Mouse (Mus musculus): Measurements from ENCODE around the gene Olfr566. TPM values are rescaled to one million over a fixed set of nuclear protein-coding genes. Genes with fewer than 3 reads are reported as not detected.

The Olfr566 gene
- not detected in 2 replicates for polyA plus RNA-seq (2015; fragmentation: Nextera tagmentation; extraction: Ambion mirVana)

DNA sequence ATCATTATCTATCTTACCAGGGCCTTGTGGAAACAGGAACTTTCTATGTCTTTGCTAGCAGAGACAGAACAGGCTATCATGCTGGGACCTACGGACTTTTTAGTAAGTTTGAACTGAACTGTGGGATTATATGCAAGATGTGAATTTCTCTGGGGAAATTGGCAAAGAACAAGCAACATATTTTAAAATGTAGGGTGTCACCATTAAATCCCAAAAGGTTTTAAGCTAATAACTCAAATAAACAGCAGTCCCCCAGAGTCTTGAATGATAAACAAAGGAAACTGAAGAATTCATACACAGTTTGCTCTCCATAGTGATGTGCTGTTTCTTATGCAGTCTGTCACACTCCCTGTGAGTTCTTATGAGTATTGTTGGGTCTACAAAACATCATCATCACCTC lies at the start of gene Olfr566:
Gene Olfr566, minus strand, starts transcription at position 101 of the 400 bp plus-strand sequence.
- H3K27me3 ChIP-seq (ENCODE audit: control insufficient read depth, insufficient read depth, low read depth, low read length): no peaks in the 10 kb centered on the region
- no peak within 1 kb of the TSS for H3K4me2 ChIP-seq (ENCODE audit: low read length)
- H3K9ac ChIP-seq (ENCODE audit: low read depth, low read length): no peak within 1 kb of the TSS
- 89% methylated on average over 1 of the region's 1 CpGs for WGBS
- H3K4me3 ChIP-seq (ENCODE audit: low read depth, low read length): no peak within 1 kb of the TSS
- no peak within 1 kb of the TSS for H3K27ac ChIP-seq (ENCODE audit: low read length)
- H3K36me3 ChIP-seq (ENCODE audit: control insufficient read depth, insufficient read depth, low read length): no peaks in the 10 kb centered on the region
- no peaks in the 10 kb centered on the region for H3K4me1 ChIP-seq (ENCODE audit: control insufficient read depth, insufficient read depth, low read length)
- H3K9me3 ChIP-seq (replicated peaks; ENCODE audit: control insufficient read depth, low read length, poor library complexity, severe bottlenecking): no peaks in the 10 kb centered on the region
- no peak for ATAC-seq

DNA sequence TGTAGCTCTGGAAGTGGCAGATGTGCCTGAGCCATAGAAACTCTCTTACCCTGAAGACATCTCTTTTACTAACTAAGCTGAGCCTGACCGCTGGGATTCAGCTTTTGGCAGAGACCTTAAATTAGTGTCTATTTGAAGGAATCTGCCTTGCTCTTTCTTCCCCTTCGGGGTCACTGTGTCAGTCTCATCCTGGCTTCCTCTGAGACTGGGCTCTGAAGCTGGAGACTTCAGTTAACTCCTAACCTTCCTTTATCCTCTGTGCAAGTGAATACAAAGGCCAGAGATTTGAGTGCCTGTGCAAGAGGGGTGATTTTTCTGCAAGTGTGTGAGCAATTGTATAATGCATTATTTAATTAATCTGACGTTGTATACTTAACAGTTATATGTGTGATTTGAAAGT lies 32.2 kb upstream of the Olfr566 start, which contains the start of gene Olfr569:
Gene Olfr569, minus strand, starts transcription at position 101 of the 400 bp plus-strand sequence.
- no peaks in the 10 kb centered on the region for H3K36me3 ChIP-seq (ENCODE audit: control insufficient read depth, insufficient read depth, low read length)
- H3K9ac ChIP-seq (ENCODE audit: low read depth, low read length): no peak within 1 kb of the TSS
- ATAC-seq: no peak
- H3K27me3 ChIP-seq (ENCODE audit: control insufficient read depth, insufficient read depth, low read depth, low read length): no peaks in the 10 kb centered on the region
- no peak within 1 kb of the TSS for H3K4me3 ChIP-seq (ENCODE audit: low read depth, low read length)
- H3K27ac ChIP-seq (ENCODE audit: low read length): no peak within 1 kb of the TSS
- no peak within 1 kb of the TSS for H3K4me2 ChIP-seq (ENCODE audit: low read length)
- no peaks in the 10 kb centered on the region for H3K4me1 ChIP-seq (ENCODE audit: control insufficient read depth, insufficient read depth, low read length)
- H3K9me3 ChIP-seq (replicated peaks; ENCODE audit: control insufficient read depth, low read length, poor library complexity, severe bottlenecking): no peaks in the 10 kb centered on the region
- WGBS: 72% methylated on average over 3 of the region's 3 CpGs

DNA sequence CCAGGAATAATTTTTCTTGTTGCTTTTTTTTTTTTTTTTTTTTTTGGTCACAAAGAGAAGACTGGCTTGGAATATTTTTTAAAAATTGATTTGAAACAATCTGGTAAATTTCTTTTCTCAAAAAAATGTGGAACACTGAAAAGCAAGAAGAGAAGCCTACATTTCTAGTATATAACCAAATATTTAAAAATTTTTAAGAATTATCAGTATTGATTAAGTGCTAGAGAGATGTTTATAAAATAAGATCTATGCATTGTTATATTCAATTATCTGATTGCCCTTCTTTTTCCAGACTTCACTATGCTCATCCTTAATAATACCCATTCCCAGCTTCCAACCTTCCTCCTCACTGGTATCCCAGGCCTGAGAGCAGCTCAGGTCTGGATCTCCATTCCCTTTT lies 18.3 kb upstream of the Olfr566 start, which contains the start of gene Olfr568:
Gene Olfr568, plus strand, starts transcription at position 301 of the 400 bp plus-strand sequence.
- no peaks in the 10 kb centered on the region for H3K4me1 ChIP-seq (ENCODE audit: control insufficient read depth, insufficient read depth, low read length)

DNA sequence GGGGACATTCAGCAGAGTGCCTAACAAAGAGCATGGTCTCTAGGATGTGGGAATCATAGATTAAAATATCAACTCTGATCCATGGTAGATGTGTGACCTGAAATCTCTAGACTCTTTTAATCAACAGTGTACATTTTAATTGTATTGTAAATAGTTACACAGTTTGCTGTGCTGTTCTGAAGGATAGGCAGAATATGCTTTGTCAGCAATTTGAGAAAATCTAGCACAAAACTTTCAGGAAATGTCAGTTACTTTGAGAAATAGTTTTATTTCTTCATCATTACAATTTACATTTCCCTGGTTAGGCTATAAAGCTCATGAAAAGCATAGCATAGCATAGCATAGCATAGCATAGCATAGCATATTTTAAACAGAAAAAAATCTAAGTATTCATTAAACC lies 2.8 kb downstream of the Olfr566 start:
- Histone ChIP-seq H3K27ac (ENCODE audit: low read length) (no peak overlapping the region), H3K9me3 (replicated peaks; ENCODE audit: control insufficient read depth, low read length, poor library complexity, severe bottlenecking) (no peaks in the 10 kb centered on the region), H3K4me2 (ENCODE audit: low read length) (no peak overlapping the region), H3K4me3 (ENCODE audit: low read depth, low read length) (no peak overlapping the region), H3K9ac (ENCODE audit: low read depth, low read length) (no peak overlapping the region), H3K27me3 (ENCODE audit: control insufficient read depth, insufficient read depth, low read depth, low read length) (no peaks in the 10 kb centered on the region), H3K36me3 (ENCODE audit: control insufficient read depth, insufficient read depth, low read length) (no peaks in the 10 kb centered on the region), H3K4me1 (ENCODE audit: control insufficient read depth, insufficient read depth, low read length) (no peaks in the 10 kb centered on the region)
- no peak for ATAC-seq

More for the DNA sequence above, 18.3 kb upstream of the Olfr566 start, which contains the start of gene Olfr568:
- Histone ChIP-seq H3K27ac (ENCODE audit: low read length) (no peak within 1 kb of the TSS), H3K36me3 (ENCODE audit: control insufficient read depth, insufficient read depth, low read length) (no peaks in the 10 kb centered on the region), H3K4me2 (ENCODE audit: low read length) (no peak within 1 kb of the TSS), H3K9me3 (replicated peaks; ENCODE audit: control insufficient read depth, low read length, poor library complexity, severe bottlenecking) (no peaks in the 10 kb centered on the region), H3K4me3 (ENCODE audit: low read depth, low read length) (no peak within 1 kb of the TSS), H3K9ac (ENCODE audit: low read depth, low read length) (no peak within 1 kb of the TSS), H3K27me3 (ENCODE audit: control insufficient read depth, insufficient read depth, low read depth, low read length) (no peaks in the 10 kb centered on the region)
- no peak for ATAC-seq

Other genes starting within 250 kb of the Olfr566 start
- not detected in 2 replicates for gene Olfr553, start 240.5 kb downstream of the Olfr566 start, polyA plus RNA-seq (2015; fragmentation: Nextera tagmentation; extraction: Ambion mirVana)
- not detected in 2 replicates for gene Olfr554, start 220.3 kb downstream of the Olfr566 start, polyA plus RNA-seq (2015; fragmentation: Nextera tagmentation; extraction: Ambion mirVana)
- gene Olfr555, start 199.9 kb downstream of the Olfr566 start, polyA plus RNA-seq (2015; fragmentation: Nextera tagmentation; extraction: Ambion mirVana): not detected in 2 replicates
- not detected in 2 replicates for gene Olfr556, start 193.9 kb downstream of the Olfr566 start, polyA plus RNA-seq (2015; fragmentation: Nextera tagmentation; extraction: Ambion mirVana)
- gene Trim68, start 171.4 kb downstream of the Olfr566 start, polyA plus RNA-seq (2015; fragmentation: Nextera tagmentation; extraction: Ambion mirVana): 6.4 and 7.3 TPM in 2 replicates
- gene Olfr557, start 162.9 kb downstream of the Olfr566 start, polyA plus RNA-seq (2015; fragmentation: Nextera tagmentation; extraction: Ambion mirVana): not detected in 2 replicates
- gene Olfr558, start 156.6 kb downstream of the Olfr566 start, polyA plus RNA-seq (2015; fragmentation: Nextera tagmentation; extraction: Ambion mirVana): not detected in 2 replicates
- gene Olfr33, start 139.7 kb downstream of the Olfr566 start, polyA plus RNA-seq (2015; fragmentation: Nextera tagmentation; extraction: Ambion mirVana): not detected in 2 replicates
- not detected in 2 replicates for gene Olfr559, start 131.3 kb downstream of the Olfr566 start, polyA plus RNA-seq (2015; fragmentation: Nextera tagmentation; extraction: Ambion mirVana)
- not detected in 2 replicates for gene Olfr560, start 99.4 kb downstream of the Olfr566 start, polyA plus RNA-seq (2015; fragmentation: Nextera tagmentation; extraction: Ambion mirVana)
- 0.16 TPM in 1 of 2 replicates, not detected in the other for gene Olfr78, start 99.3 kb downstream of the Olfr566 start, polyA plus RNA-seq (2015; fragmentation: Nextera tagmentation; extraction: Ambion mirVana)
- not detected in 2 replicates for gene Olfr561, start 87.5 kb downstream of the Olfr566 start, polyA plus RNA-seq (2015; fragmentation: Nextera tagmentation; extraction: Ambion mirVana)
- not detected in 2 replicates for gene Olfr564, start 55.3 kb downstream of the Olfr566 start, polyA plus RNA-seq (2015; fragmentation: Nextera tagmentation; extraction: Ambion mirVana)
- gene Olfr568, start 18.4 kb upstream of the Olfr566 start, polyA plus RNA-seq (2015; fragmentation: Nextera tagmentation; extraction: Ambion mirVana): not detected in 2 replicates
- gene Olfr569, start 32.1 kb upstream of the Olfr566 start, polyA plus RNA-seq (2015; fragmentation: Nextera tagmentation; extraction: Ambion mirVana): not detected in 2 replicates
- 0.20 TPM in 1 of 2 replicates, not detected in the other for gene Olfr570, start 35.8 kb upstream of the Olfr566 start, polyA plus RNA-seq (2015; fragmentation: Nextera tagmentation; extraction: Ambion mirVana)
- not detected in 2 replicates for gene Olfr571, start 58.8 kb upstream of the Olfr566 start, polyA plus RNA-seq (2015; fragmentation: Nextera tagmentation; extraction: Ambion mirVana)
- not detected in 2 replicates for gene Olfr572, start 65.6 kb upstream of the Olfr566 start, polyA plus RNA-seq (2015; fragmentation: Nextera tagmentation; extraction: Ambion mirVana)
- not detected in 2 replicates for gene Olfr573-ps1, start 83.8 kb upstream of the Olfr566 start, polyA plus RNA-seq (2015; fragmentation: Nextera tagmentation; extraction: Ambion mirVana)
- not detected in 2 replicates for gene Olfr574, start 89.7 kb upstream of the Olfr566 start, polyA plus RNA-seq (2015; fragmentation: Nextera tagmentation; extraction: Ambion mirVana)
- not detected in 2 replicates for gene Olfr575, start 100.0 kb upstream of the Olfr566 start, polyA plus RNA-seq (2015; fragmentation: Nextera tagmentation; extraction: Ambion mirVana)
- gene Olfr576, start 103.9 kb upstream of the Olfr566 start, polyA plus RNA-seq (2015; fragmentation: Nextera tagmentation; extraction: Ambion mirVana): not detected in 2 replicates
- not detected in 2 replicates for gene Olfr577, start 117.2 kb upstream of the Olfr566 start, polyA plus RNA-seq (2015; fragmentation: Nextera tagmentation; extraction: Ambion mirVana)
- gene Olfr578, start 130.6 kb upstream of the Olfr566 start, polyA plus RNA-seq (2015; fragmentation: Nextera tagmentation; extraction: Ambion mirVana): not detected in 2 replicates
- not detected in 2 replicates for gene Olfr582, start 179.3 kb upstream of the Olfr566 start, polyA plus RNA-seq (2015; fragmentation: Nextera tagmentation; extraction: Ambion mirVana)
- not detected in 2 replicates for gene Olfr583, start 192.5 kb upstream of the Olfr566 start, polyA plus RNA-seq (2015; fragmentation: Nextera tagmentation; extraction: Ambion mirVana)
- not detected in 2 replicates for gene Olfr584, start 223.1 kb upstream of the Olfr566 start, polyA plus RNA-seq (2015; fragmentation: Nextera tagmentation; extraction: Ambion mirVana)
- gene Olfr585, start 239.0 kb upstream of the Olfr566 start, polyA plus RNA-seq (2015; fragmentation: Nextera tagmentation; extraction: Ambion mirVana): not detected in 2 replicates